ENCODE assay signal across 16 mouse cellular contexts in the genomic region with DNA sequence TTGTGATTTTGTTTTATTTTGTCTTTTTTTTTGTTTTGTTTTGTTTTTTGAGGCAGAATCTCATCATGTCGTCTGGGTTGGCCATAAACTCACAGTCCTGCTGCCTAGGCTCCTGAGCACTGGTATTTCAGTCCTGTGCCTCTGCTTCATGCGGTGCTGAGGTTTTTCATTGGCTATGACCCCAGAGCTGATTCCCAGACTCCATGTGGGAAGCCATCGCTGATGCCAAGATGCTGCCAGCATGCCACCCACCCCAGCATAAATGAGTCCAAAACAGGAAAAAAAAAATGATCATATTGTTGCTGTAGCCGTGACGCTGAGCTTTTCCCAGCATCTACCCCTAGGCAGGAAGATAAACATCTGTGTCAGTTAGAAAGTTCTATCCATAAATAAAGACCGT.
DNase-seq lines count a peak whose midpoint lies in the region; ATAC-seq and TF ChIP-seq lines count a peak whose summit lies in the region.
"Had no signal": no experiment of that assay in that cellular context is flagged by ENCODE, and none has a peak within 500 bp of the region (broad histone marks: within the 10 kb centered on the region; RNA-seq: fewer than 3 reads in every experiment).

No protein-coding gene starts in this region.

- no peaks in the 10 kb centered on the region for H3K4me1 ChIP-seq in hindbrain, postnatal 0 days (ENCODE audit: insufficient read depth, low read length)
- H3K4me1 ChIP-seq in hindbrain, embryonic 10.5 days (replicated peaks), result no peaks in the 10 kb centered on the region
- H3K4me1 ChIP-seq: embryonic facial prominence, embryonic 10.5 days; limb, embryonic 10.5 days; midbrain, embryonic 12.5 days had no signal

- H3K36me3 ChIP-seq in hindbrain, postnatal 0 days (ENCODE audit: insufficient read depth, low read length), result no peaks in the 10 kb centered on the region
- no peaks in the 10 kb centered on the region for H3K36me3 ChIP-seq in hindbrain, embryonic 10.5 days
- H3K36me3 ChIP-seq: embryonic facial prominence, embryonic 10.5 days; G1E; limb, embryonic 10.5 days; midbrain, embryonic 12.5 days had no signal

- intact Hi-C loops in heart, postnatal 36 days (cut with DNase I), result no loop called here
- intact Hi-C loops in heart, postnatal 10 days (cut with DNase I), result no loop called here

- no peak for TF ChIP-seq CTCF in hindbrain, postnatal 0 days (IDR thresholded peaks at IDR 0.05; ENCODE audit: low read depth)

- no peak overlapping the region for H3K4me2 ChIP-seq in hindbrain, postnatal 0 days (ENCODE audit: low read depth, low read length)
- H3K4me2 ChIP-seq: midbrain, embryonic 12.5 days had no signal

- no peak for ATAC-seq in hindbrain, postnatal 0 days
- ATAC-seq in cerebellum, adult (ENCODE audit: insufficient number of reproducible peaks, low FRiP score, low TSS enrichment), result peak; percentile 92

- no peak overlapping the region for H3K4me3 ChIP-seq in hindbrain, postnatal 0 days (ENCODE audit: low read length)
- H3K4me3 ChIP-seq in hindbrain, embryonic 10.5 days, result no peak overlapping the region
- H3K4me3 ChIP-seq: embryonic facial prominence, embryonic 10.5 days; limb, embryonic 10.5 days; midbrain, embryonic 12.5 days had no signal

- no peaks in the 10 kb centered on the region for H3K27me3 ChIP-seq in hindbrain, postnatal 0 days (ENCODE audit: insufficient read depth, low read length)
- no peaks in the 10 kb centered on the region for H3K27me3 ChIP-seq in hindbrain, embryonic 10.5 days (ENCODE audit: insufficient read depth, poor library complexity, severe bottlenecking)
- H3K27me3 ChIP-seq: midbrain, embryonic 12.5 days had no signal

- DNase-seq in hindbrain, postnatal 0 days (ENCODE audit: low spot score), result peak; percentile 34
- no peak for DNase-seq in hindbrain, embryonic 10.5 days (ENCODE audit: low spot score)
- peak; percentile 44 for DNase-seq in cerebellum, adult 9-10 months
- DNase-seq in layer of hippocampus, adult 9-11 months, result peak; percentile 64
- no peak for DNase-seq in embryo, embryonic 9.5 days (ENCODE audit: extremely low spot score)
- DNase-seq in heart, postnatal 36 days, result no peak
- no peak for DNase-seq in heart, postnatal 10 days
- DNase-seq: adrenal gland, adult 8-10 months; kidney, adult 18-20 months; lung, postnatal 10 days had no signal

- H3K9me3 ChIP-seq in hindbrain, postnatal 0 days (ENCODE audit: low read length), result no peaks in the 10 kb centered on the region
- H3K9me3 ChIP-seq in hindbrain, embryonic 10.5 days, result no peaks in the 10 kb centered on the region
- H3K9me3 ChIP-seq: embryonic facial prominence, embryonic 10.5 days; G1E; limb, embryonic 10.5 days; midbrain, embryonic 12.5 days had no signal

- WGBS in hindbrain, postnatal 0 days, result 43% methylated on average over 6 of the region's 6 CpGs
- 85% methylated on average over 6 of the region's 6 CpGs for WGBS in hindbrain, embryonic 10.5 days

- H3K27ac ChIP-seq in hindbrain, postnatal 0 days, result no peak overlapping the region
- no peak overlapping the region for H3K27ac ChIP-seq in hindbrain, embryonic 10.5 days
- H3K27ac ChIP-seq: embryonic facial prominence, embryonic 10.5 days; limb, embryonic 10.5 days; liver, embryonic 14.5 days; midbrain, embryonic 12.5 days had no signal

- H3K9ac ChIP-seq in hindbrain, postnatal 0 days (replicated peaks; ENCODE audit: low read length), result no peak overlapping the region
- H3K9ac ChIP-seq: liver, embryonic 14.5 days; midbrain, embryonic 12.5 days had no signal

Comparison
In these comparisons a context has a peak if more than half of its experiments do, and no peak if none do; other contexts are left out.
1. DNase-seq: peak in hindbrain, postnatal 0 days (single experiment), cerebellum, adult 9-10 months (single experiment) and layer of hippocampus, adult 9-11 months (single experiment); none in hindbrain, embryonic 10.5 days (single experiment), embryo, embryonic 9.5 days (single experiment), heart, postnatal 36 days (0 of 2) and heart, postnatal 10 days (0 of 2).